Mouse (Mus musculus) intestine, embryonic 14.5 days (tissue): ENCODE measurements at regions not wholly inside any gene's neighbourhood (a gene's known extent, or its start where the extent isn't known, plus 50 kb on each side); places are given as distances from the start of the nearest gene placed in this dataset.
"Not testable (repeated sequence)": the region's sequence is repeated elsewhere in the genome, so short reads cannot be mapped to it uniquely, and the experiment has no call there.

Source experiments
- ATAC-seq: fragments of 200-750 bp; cut with Nextera tagmentation; replicated peaks from 2 replicates; pipeline ENCODE4 v1.8.0; 2017; ENCODE audit warnings: low read depth, moderate number of reproducible peaks, moderate TSS enrichment, moderate library complexity; ENCODE audit not compliant: low FRiP score, low TSS enrichment
- DNase-seq: peaks from one replicate; pipeline ENCODE4 v3.0.0-alpha.2; 2018; ENCODE audit warnings: low spot score
- H3K27ac ChIP-seq: fragments of 300-500 bp; sonication (generic); 2 replicates; pipeline ENCODE4 v1.5.1; 2014; ENCODE audit warnings: low read depth, mild to moderate bottlenecking, control low read depth
- H3K27me3 ChIP-seq: fragments of 300-500 bp; sonication (generic); replicated peaks from 2 replicates; pipeline ENCODE4 v1.6.1; 2014; ENCODE audit warnings: low read length, control low read depth; ENCODE audit not compliant: control insufficient read depth, insufficient read depth
- H3K36me3 ChIP-seq: fragments of 300-500 bp; sonication (generic); 2 replicates; pipeline ENCODE4 v1.6.1; 2014; ENCODE audit warnings: low read length, control low read depth; ENCODE audit not compliant: control insufficient read depth, insufficient read depth
- H3K4me1 ChIP-seq: fragments of 300-500 bp; sonication (generic); replicated peaks from 2 replicates; pipeline ENCODE4 v1.6.1; 2014; ENCODE audit warnings: low read length, control low read depth, mixed read lengths; ENCODE audit not compliant: control insufficient read depth, insufficient read depth
- H3K4me2 ChIP-seq: fragments of 300-500 bp; sonication (generic); 2 replicates; pipeline ENCODE4 v1.6.1; 2014; ENCODE audit warnings: low read length
- H3K4me3 ChIP-seq: fragments of 300-500 bp; sonication (generic); 2 replicates; pipeline ENCODE4 v1.5.1; 2014; ENCODE audit warnings: low read depth, low read length, control low read depth, mixed read lengths
- H3K9ac ChIP-seq: fragments of 300-500 bp; sonication (generic); 2 replicates; pipeline ENCODE4 v1.6.1; 2014; ENCODE audit warnings: mild to moderate bottlenecking, low read length
- H3K9me3 ChIP-seq: fragments of 300-500 bp; sonication (generic); 2 replicates; pipeline ENCODE4 v1.6.1; 2016; ENCODE audit warnings: low read length, control low read depth; ENCODE audit not compliant: control insufficient read depth
- WGBS: fragments of 180-500 bp; shearing (Covaris S2); extraction: QIAGEN DNeasy Blood & Tissue Kit; methylation state at CpG from one replicate; pipeline ENCODE4 v1.1.7; 2014; 5-methylcytosine and 5-hydroxymethylcytosine counted together

- H3K9ac ChIP-seq = no peak overlapping the region
- peaks cover 16% of the 10 kb centered on the region for H3K4me1 ChIP-seq
- H3K4me3 ChIP-seq = no peak overlapping the region
- DNase-seq (no peak), ATAC-seq (no peak)
- no peaks in the 10 kb centered on the region for H3K36me3 ChIP-seq
- no peaks in the 10 kb centered on the region for H3K9me3 ChIP-seq
- H3K27me3 ChIP-seq = no peaks in the 10 kb centered on the region
- no peak overlapping the region for H3K27ac ChIP-seq
- H3K4me2 ChIP-seq = no peak overlapping the region
- whole genome bisulfite sequencing = 49% methylated on average over 3 of the region's 3 CpGs
Observed at GRCm38 (mm10) chr17:79977154-79977571, 81.2 kb upstream of the Atl2 start.

GRCm38 (mm10) chr17:79976518-79977100 is 80.7 kb upstream of the Atl2 start:
- H3K9me3 ChIP-seq = no peaks in the 10 kb centered on the region
- no peak overlapping the region for H3K27ac ChIP-seq
- no peak overlapping the region for H3K4me3 ChIP-seq
- 0 out of 2 replicates have a peak, but pooled peaks cover 14% of the 10 kb centered on the region for H3K4me1 ChIP-seq
- H3K4me2 ChIP-seq = peak overlapping the region; percentile 44
- H3K36me3 ChIP-seq = no peaks in the 10 kb centered on the region
- no peaks in the 10 kb centered on the region for H3K27me3 ChIP-seq
- ATAC-seq = no peak
- WGBS = 84% methylated on average over 5 of the region's 5 CpGs
- H3K9ac ChIP-seq = no peak overlapping the region
- no peak for DNase-seq

GRCm38 (mm10) chr17:79975997-79976443 is 80.1 kb upstream of the Atl2 start:
- Histone ChIP-seq H3K36me3 (no peaks in the 10 kb centered on the region), H3K4me2 (peak overlapping the region; percentile 44), H3K4me1 (0 out of 2 replicates have a peak, but pooled peaks cover 17% of the 10 kb centered on the region), H3K27ac (no peak overlapping the region), H3K27me3 (no peaks in the 10 kb centered on the region), H3K9ac (no peak overlapping the region), H3K4me3 (0 out of 2 replicates have a peak overlapping the region, but pooled peaks have one; percentile 5), H3K9me3 (no peaks in the 10 kb centered on the region)
- 0 out of 2 replicates have a peak, but pooled peaks have one; percentile 59 for ATAC-seq
- WGBS = 20% methylated on average over 11 of the region's 11 CpGs
- DNase-seq = no peak

GRCm38 (mm10) chr17:79975150-79975757 is 79.3 kb upstream of the Atl2 start:
- peaks cover 17% of the 10 kb centered on the region; the same call in 1 of the 2 replicates for H3K4me1 ChIP-seq
- WGBS = 15% methylated on average over 16 of the region's 16 CpGs
- ATAC-seq = peak; percentile 64; the same call in 1 of the 2 replicates
- H3K9ac ChIP-seq, H3K9me3 ChIP-seq, H3K4me3 ChIP-seq, DNase-seq, H3K27ac ChIP-seq, H3K27me3 ChIP-seq, H3K36me3 ChIP-seq: not testable (repeated sequence)
- H3K4me2 ChIP-seq = peak overlapping the region; percentile 44

- Histone ChIP-seq H3K27me3 (no peaks in the 10 kb centered on the region), H3K27ac (no peak overlapping the region), H3K9me3 (no peaks in the 10 kb centered on the region), H3K4me3 (no peak overlapping the region), H3K9ac (no peak overlapping the region), H3K4me1 (peaks cover 31% of the 10 kb centered on the region), H3K4me2 (no peak overlapping the region), H3K36me3 (no peaks in the 10 kb centered on the region)
- 69% methylated on average over 8 of the region's 8 CpGs for WGBS
- DNase-seq (no peak), ATAC-seq (no peak)
Observed at GRCm38 (mm10) chr17:79971721-79972336, 75.9 kb upstream of the Atl2 start.

- Histone ChIP-seq H3K27ac (peak overlapping the region; percentile 71), H3K36me3 (no peaks in the 10 kb centered on the region), H3K4me2 (peak overlapping the region; percentile 15; the same call in 1 of the 2 replicates), H3K9ac (no peak overlapping the region), H3K9me3 (no peaks in the 10 kb centered on the region), H3K4me3 (no peak overlapping the region), H3K27me3 (no peaks in the 10 kb centered on the region), H3K4me1 (peaks cover 23% of the 10 kb centered on the region)
- ATAC-seq (peak; percentile 48), DNase-seq (peak; percentile 69)
- WGBS = 16% methylated on average over 7 of the region's 7 CpGs
Observed at GRCm38 (mm10) chr17:79969500-79969972, 73.6 kb upstream of the Atl2 start.

GRCm38 (mm10) chr17:79968819-79969218 is 72.9 kb upstream of the Atl2 start:
- Histone ChIP-seq H3K4me2 (0 out of 2 replicates have a peak overlapping the region, but pooled peaks have one; percentile 15), H3K27ac (peak overlapping the region; percentile 71; the same call in 1 of the 2 replicates), H3K9me3 (no peaks in the 10 kb centered on the region), H3K27me3 (no peaks in the 10 kb centered on the region), H3K4me1 (peaks cover 23% of the 10 kb centered on the region), H3K9ac (no peak overlapping the region), H3K36me3 (no peaks in the 10 kb centered on the region), H3K4me3 (no peak overlapping the region)
- WGBS = 71% methylated on average over 9 of the region's 9 CpGs
- DNase-seq = no peak
- ATAC-seq = no peak

- DNase-seq = no peak
- Histone ChIP-seq H3K4me3 (no peak overlapping the region), H3K9me3 (no peaks in the 10 kb centered on the region), H3K27me3 (no peaks in the 10 kb centered on the region), H3K4me2 (no peak overlapping the region), H3K27ac (no peak overlapping the region), H3K4me1 (peaks cover 21% of the 10 kb centered on the region), H3K36me3 (no peaks in the 10 kb centered on the region), H3K9ac (no peak overlapping the region)
- WGBS = 50% methylated on average over 6 of the region's 6 CpGs
- no peak for ATAC-seq
Observed at GRCm38 (mm10) chr17:79966981-79967380, 71.1 kb upstream of the Atl2 start.
